Mouse (Mus musculus): Measurements from ENCODE around the gene Rgs7bp.

DNA sequence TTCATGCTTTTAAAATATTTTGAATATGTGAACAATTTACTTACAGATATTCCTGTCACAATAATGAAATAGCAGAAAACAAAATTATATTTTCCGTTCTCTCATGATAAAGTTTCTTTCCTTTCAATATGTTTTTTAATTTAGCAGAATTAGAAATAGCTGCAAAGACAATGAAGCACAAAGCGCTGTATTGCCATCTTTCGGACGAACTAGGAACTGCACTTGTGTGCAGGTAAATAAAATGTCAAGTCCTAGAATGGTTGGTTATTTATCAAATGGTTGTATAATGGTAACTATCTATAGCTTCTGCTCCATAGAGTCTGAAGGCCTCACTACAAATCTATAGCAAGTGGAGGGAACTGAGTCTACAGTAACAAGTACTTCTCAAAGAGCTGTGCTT is 114.9 kb downstream of the Rgs7bp start:
- peak; percentile 99 for TF ChIP-seq CTCF (conservative IDR thresholded peaks at IDR 0.05; ENCODE audit: low read length)
- TF ChIP-seq NANOG (IDR thresholded peaks at IDR 0.05; ENCODE audit: borderline replicate concordance, low read length): no peak
- TF ChIP-seq POU5F1 (IDR thresholded peaks at IDR 0.05; ENCODE audit: borderline replicate concordance, low read length): no peak
